Mouse (Mus musculus) cerebellum, adult 11-12 months (tissue): ENCODE measurements around the gene Selenbp1.
A peak's percentile ranks its signal among the peaks of the same experiment; 100 is the strongest.
"Not testable (repeated sequence)": the region's sequence is repeated elsewhere in the genome, so short reads cannot be mapped to it uniquely, and the experiment has no call there.

Source experiments
- DNase-seq: peaks from one replicate; pipeline ENCODE4 v3.0.0; 2022

The Selenbp1 gene

GRCm38 (mm10) chr3:94933604-94934003 is 748 bp downstream of the Selenbp1 start:
- DNase-seq = not testable (repeated sequence)

GRCm38 (mm10) chr3:94934564-94934963 is 1.7 kb downstream of the Selenbp1 start:
- not testable (repeated sequence) for DNase-seq

- not testable (repeated sequence) for DNase-seq
Measured at GRCm38 (mm10) chr3:94935332-94935731, 2.5 kb downstream of the Selenbp1 start.

GRCm38 (mm10) chr3:94936147-94936546 is 3.3 kb downstream of the Selenbp1 start:
- not testable (repeated sequence) for DNase-seq

GRCm38 (mm10) chr3:94937194-94937593 is 4.3 kb downstream of the Selenbp1 start:
- DNase-seq = not testable (repeated sequence)

GRCm38 (mm10) chr3:94940033-94940432 is 7.2 kb downstream of the Selenbp1 start:
- DNase-seq = not testable (repeated sequence)

- not testable (repeated sequence) for DNase-seq
Measured at GRCm38 (mm10) chr3:94942211-94942967, 9.5 kb downstream of the Selenbp1 start.

GRCm38 (mm10) chr3:94943706-94944105 is 10.8 kb downstream of the Selenbp1 start:
- DNase-seq = not testable (repeated sequence)

GRCm38 (mm10) chr3:94948066-94948614 is 15.3 kb downstream of the Selenbp1 start:
- DNase-seq = no peak

GRCm38 (mm10) chr3:94949645-94950044 is 16.8 kb downstream of the Selenbp1 start:
- DNase-seq = no peak

GRCm38 (mm10) chr3:94952806-94953205 is 19.9 kb downstream of the Selenbp1 start:
- DNase-seq = peak; percentile 77

GRCm38 (mm10) chr3:94953384-94953763 is 20.5 kb downstream of the Selenbp1 start:
- DNase-seq = no peak

GRCm38 (mm10) chr3:94953764-94954616 is 21.1 kb downstream of the Selenbp1 start, which contains the start of gene Rfx5:
Gene Rfx5, plus strand, starts transcription at chr3:94954075.
- DNase-seq = peak; percentile 94

- no peak for DNase-seq
Measured at GRCm38 (mm10) chr3:94958295-94958694, 25.4 kb downstream of the Selenbp1 start.

- DNase-seq = no peak
Measured at GRCm38 (mm10) chr3:94959871-94960270, 27.0 kb downstream of the Selenbp1 start.

- DNase-seq = no peak
Measured at GRCm38 (mm10) chr3:94960322-94960721, 27.5 kb downstream of the Selenbp1 start.

GRCm38 (mm10) chr3:94964989-94965388 is 32.1 kb downstream of the Selenbp1 start:
- no peak for DNase-seq

- DNase-seq = no peak
Measured at GRCm38 (mm10) chr3:94965878-94966277, 33.0 kb downstream of the Selenbp1 start.

GRCm38 (mm10) chr3:94972552-94972951 is 39.7 kb downstream of the Selenbp1 start:
- DNase-seq = no peak

- no peak for DNase-seq
Measured at GRCm38 (mm10) chr3:94973620-94974019, 40.8 kb downstream of the Selenbp1 start.

- peak; percentile 39 for DNase-seq
Measured at GRCm38 (mm10) chr3:94974026-94974527, 41.2 kb downstream of the Selenbp1 start.

GRCm38 (mm10) chr3:94974528-94975422 is 41.9 kb downstream of the Selenbp1 start, which contains the start of gene Pi4kb:
Gene Pi4kb, plus strand, starts transcription at chr3:94974731.
- peak; percentile 83 for DNase-seq
